Mouse (Mus musculus) inflammation-experienced regulatory T-cells, adult 16 weeks (primary cell): ENCODE results near the gene Gm36210. TPM values are rescaled to one million over a fixed set of nuclear protein-coding genes. Genes with fewer than 3 reads are reported as not detected.

Source experiments
- polyA plus RNA-seq: library from polyadenylated mRNA; unstranded; fragments of 100-300 nt; shearing (Covaris generic); gene quantifications from one replicate; pipeline ENCODE4 v1.2.1, GENCODE M21; 2017

The Gm36210 gene
- polyA plus RNA-seq = not detected

DNA sequence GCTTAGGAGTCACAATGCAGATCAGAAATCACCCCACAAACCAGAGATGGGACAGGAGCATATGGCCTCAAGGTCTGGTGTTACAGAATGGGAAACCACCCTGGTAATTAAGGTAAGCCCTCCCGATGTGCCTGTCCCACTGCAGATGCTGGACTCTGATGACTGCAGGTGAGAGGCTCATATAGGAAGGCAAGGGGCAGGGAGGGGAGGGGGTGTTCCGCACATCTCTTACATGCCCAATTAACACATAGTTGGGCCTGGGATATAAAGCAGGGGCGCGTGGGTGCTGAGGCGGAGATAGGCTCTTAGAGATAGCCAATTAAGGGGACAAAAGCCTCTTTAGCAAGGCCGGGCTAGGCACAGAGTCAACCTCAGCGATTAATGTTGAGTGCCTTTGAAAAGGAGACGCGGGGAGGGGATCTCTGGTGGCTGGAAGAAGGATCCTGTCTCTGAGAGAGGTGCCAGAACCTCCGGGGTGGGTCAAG is at the start of gene Gm36210:
Gene Gm36210 (minus strand): TSS at position 51 of the 485 bp plus-strand sequence.

DNA sequence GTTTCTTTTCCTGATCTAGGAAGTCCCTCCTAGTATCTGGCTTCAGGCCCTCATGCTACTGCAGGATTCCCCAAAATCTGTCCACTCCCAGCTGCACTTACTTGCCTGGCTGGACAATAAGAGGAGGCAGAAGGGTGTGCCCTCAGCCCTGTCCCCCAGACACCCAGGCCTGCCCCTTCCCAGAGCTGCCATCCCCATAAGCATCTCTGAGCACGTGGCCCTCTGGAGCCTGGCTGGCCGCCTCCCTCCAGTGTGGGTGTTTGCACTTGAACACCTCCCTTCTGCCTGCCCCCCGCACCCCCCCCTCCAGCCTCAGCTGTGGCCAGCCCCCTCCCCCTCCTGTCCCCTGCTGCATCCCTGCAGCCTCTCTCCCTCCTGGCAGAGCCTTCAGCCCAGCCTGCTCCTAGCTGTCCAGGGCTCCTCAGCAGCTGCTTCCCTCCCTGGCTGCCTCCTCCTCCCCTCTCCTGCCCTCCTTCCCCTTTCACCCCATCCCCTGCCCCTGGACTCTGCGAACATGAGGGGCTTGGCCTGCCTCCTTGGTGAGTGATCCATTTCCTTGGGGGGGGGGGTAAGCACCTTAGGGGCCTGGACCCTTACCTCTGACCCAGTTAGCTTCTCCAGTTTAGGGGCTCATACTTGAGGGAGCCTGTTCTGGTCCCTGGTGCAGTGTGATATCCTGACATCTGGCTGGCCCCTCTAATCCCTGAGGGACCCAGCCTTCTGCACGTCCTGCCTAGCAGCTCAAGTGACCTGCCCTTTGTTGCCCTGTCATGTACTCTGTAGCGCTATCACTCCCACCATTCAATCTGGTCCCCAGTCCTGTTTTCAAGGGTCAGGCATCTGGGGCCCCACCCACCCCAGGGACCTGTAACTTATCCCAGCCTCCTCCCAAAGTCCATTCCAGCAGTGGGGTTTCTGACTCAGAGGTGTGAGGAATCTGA is 19.4 kb upstream of the Gm36210 start, which contains the start of gene Ssc5d:
Gene Ssc5d (plus strand): TSS at position 345 of the 941 bp plus-strand sequence.

GRCm38 (mm10) chr7:4921824-4922482 is 15.6 kb upstream of the Gm36210 start, which contains the start of gene Nat14:
Gene Nat14, plus strand, starts transcription at chr7:4922028.

DNA sequence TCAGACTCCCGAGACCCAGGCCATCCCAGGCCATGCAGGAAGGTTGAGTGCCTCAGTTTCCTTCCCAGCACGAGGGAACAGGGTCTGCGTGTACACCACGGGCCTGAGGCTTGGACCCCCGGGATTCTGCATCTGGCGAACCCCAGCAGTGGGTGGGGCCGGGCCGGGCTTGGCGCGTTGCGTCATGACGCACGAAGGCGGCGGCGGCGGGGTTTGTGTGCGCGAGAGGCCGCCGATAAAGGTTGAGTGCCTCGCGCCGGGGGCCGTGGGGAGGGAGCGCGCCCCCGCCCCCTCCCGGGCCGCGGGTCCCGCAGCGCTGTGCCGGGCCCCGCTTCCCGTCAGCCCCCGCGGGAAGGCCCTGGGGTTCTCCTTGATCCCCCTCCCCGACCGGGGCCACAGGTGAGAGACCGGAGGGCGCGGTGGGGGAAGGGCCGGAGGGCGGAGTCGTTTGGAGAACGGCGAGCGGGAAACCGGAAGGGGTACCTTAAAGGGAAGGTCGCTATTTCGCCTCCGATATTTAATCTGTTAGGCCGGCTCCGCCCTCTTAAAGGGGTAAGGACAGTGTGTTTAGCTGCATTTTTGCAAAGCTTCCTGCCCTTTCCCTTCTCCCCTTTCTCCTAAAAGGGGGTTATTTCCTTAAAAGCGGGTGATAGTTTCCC is 8.8 kb upstream of the Gm36210 start, which contains the start of gene Zfp628:
Gene Zfp628 (plus strand): TSS at position 211 of the 659 bp plus-strand sequence.

DNA sequence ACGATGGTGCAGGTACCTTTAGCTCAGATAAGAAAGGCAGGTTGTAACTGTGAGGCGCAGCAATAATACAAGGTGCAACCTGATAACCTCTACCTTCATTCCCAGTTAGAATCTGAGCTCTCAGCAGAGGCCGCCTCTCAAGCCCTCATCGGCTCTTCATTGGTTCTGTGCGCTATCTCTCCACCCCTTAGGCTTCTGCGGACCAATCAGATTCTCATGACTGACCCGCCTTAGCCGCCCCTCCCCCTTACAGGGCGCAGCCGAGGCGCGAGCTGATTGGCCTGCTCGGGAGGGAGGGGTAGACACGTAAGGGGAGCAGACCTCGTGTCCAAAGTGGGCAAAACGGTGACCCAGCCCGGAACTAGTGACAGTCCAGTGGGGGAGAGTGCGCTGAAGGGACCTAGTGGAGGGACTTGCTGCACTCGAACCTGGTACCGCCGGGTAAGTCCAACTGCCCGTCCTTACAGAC is 29.5 kb downstream of the Gm36210 start, which contains the start of gene Isoc2a:
Gene Isoc2a (plus strand): TSS at position 401 of the 469 bp plus-strand sequence.

GRCm38 (mm10) chr7:4870133-4870532 is 36.2 kb downstream of the Gm36210 start, which contains the start of gene Isoc2b:
Gene Isoc2b, minus strand, starts transcription at chr7:4870258.

Other genes with a start within 250 kb of the Gm36210 start
- 33.7 TPM for gene Ppp6r1, start 247.5 kb downstream of the Gm36210 start, polyA plus RNA-seq
- 79.2 TPM for gene Hspbp1, start 221.4 kb downstream of the Gm36210 start, polyA plus RNA-seq
- 0.59 TPM for gene Brsk1, start 215.9 kb downstream of the Gm36210 start, polyA plus RNA-seq
- gene Tmem150b, start 181.3 kb downstream of the Gm36210 start, polyA plus RNA-seq = 0.13 TPM
- gene Kmt5c, start 166.4 kb downstream of the Gm36210 start, polyA plus RNA-seq = 52.5 TPM
- 3.0 TPM for gene Cox6b2, start 153.4 kb downstream of the Gm36210 start, polyA plus RNA-seq
- not detected for gene Fam71e2, start 135.2 kb downstream of the Gm36210 start, polyA plus RNA-seq
- gene Il11, start 123.7 kb downstream of the Gm36210 start, polyA plus RNA-seq = not detected
- gene Tmem190, start 123.6 kb downstream of the Gm36210 start, polyA plus RNA-seq = not detected
- gene Tmem238, start 116.9 kb downstream of the Gm36210 start, polyA plus RNA-seq = 0.45 TPM
- 275 TPM for gene Rpl28, start 113.6 kb downstream of the Gm36210 start, polyA plus RNA-seq
- gene Ube2s, start 93.9 kb downstream of the Gm36210 start, polyA plus RNA-seq = 111 TPM
- not detected for gene Shisa7, start 61.8 kb downstream of the Gm36210 start, polyA plus RNA-seq
- gene Isoc2b, start 36.3 kb downstream of the Gm36210 start, polyA plus RNA-seq = 46.1 TPM
- gene Isoc2a, start 29.4 kb downstream of the Gm36210 start, polyA plus RNA-seq = 0.68 TPM
- 0.94 TPM for gene Zfp628, start 8.7 kb upstream of the Gm36210 start, polyA plus RNA-seq
- 1.9 TPM for gene Nat14, start 15.5 kb upstream of the Gm36210 start, polyA plus RNA-seq
- gene Ssc5d, start 19.3 kb upstream of the Gm36210 start, polyA plus RNA-seq = not detected
- 0.17 TPM for gene Sbk2, start 57.9 kb upstream of the Gm36210 start, polyA plus RNA-seq
- not detected for gene Sbk3, start 64.7 kb upstream of the Gm36210 start, polyA plus RNA-seq
- 17.6 TPM for gene Zfp579, start 89.6 kb upstream of the Gm36210 start, polyA plus RNA-seq
- 36.2 TPM for gene Zfp524, start 107.9 kb upstream of the Gm36210 start, polyA plus RNA-seq
- 45.0 TPM for gene Fiz1, start 108.2 kb upstream of the Gm36210 start, polyA plus RNA-seq
- gene Gm44973, start 109.0 kb upstream of the Gm36210 start, polyA plus RNA-seq = 10.5 TPM
- gene Zfp865, start 113.9 kb upstream of the Gm36210 start, polyA plus RNA-seq = 12.2 TPM
- gene Ccdc106, start 114.0 kb upstream of the Gm36210 start, polyA plus RNA-seq = not detected
- gene 4632433K11Rik, start 127.6 kb upstream of the Gm36210 start, polyA plus RNA-seq = not detected
- gene Zfp784, start 131.9 kb upstream of the Gm36210 start, polyA plus RNA-seq = 4.6 TPM
- gene Zfp580, start 145.0 kb upstream of the Gm36210 start, polyA plus RNA-seq = 2.0 TPM
- 109 TPM for gene U2af2, start 155.6 kb upstream of the Gm36210 start, polyA plus RNA-seq
- 12.8 TPM for gene Epn1, start 173.7 kb upstream of the Gm36210 start, polyA plus RNA-seq
- not detected for gene Rfpl4, start 210.4 kb upstream of the Gm36210 start, polyA plus RNA-seq
- not detected for gene Rasl2-9, start 219.4 kb upstream of the Gm36210 start, polyA plus RNA-seq
- gene Vmn1r55, start 243.2 kb upstream of the Gm36210 start, polyA plus RNA-seq = 0.12 TPM